Mouse (Mus musculus) spleen, adult 2 months (tissue): ENCODE results near the gene Ybx3. TPM values are rescaled to one million over a fixed set of nuclear protein-coding genes. Genes with fewer than 3 reads are reported as not detected.

ENCODE experiments used
- DNase-seq, 2 experiments: peaks; one replicate each; pipeline versions ENCODE4 v3.0.0 to v3.0.0-alpha.2; 2012 to 2021; ENCODE audit warnings: low spot score in 2 of 2, low read depth in 1 of 2
- H3K27ac ChIP-seq: fragments of 200-500 bp; 2 replicates; pipeline ENCODE4 v1.5.1; 2012; ENCODE audit warnings: low read length, inconsistent platforms; ENCODE audit not compliant: insufficient read depth
- H3K27me3 ChIP-seq: fragments of 200-500 bp; 2 replicates; pipeline ENCODE4 v1.6.1; 2012; ENCODE audit warnings: mild to moderate bottlenecking, moderate library complexity, low read length, inconsistent platforms; ENCODE audit not compliant: control insufficient read depth, insufficient read depth
- H3K36me3 ChIP-seq: fragments of 200-500 bp; 2 replicates; pipeline ENCODE4 v1.6.1; 2012; ENCODE audit warnings: mild to moderate bottlenecking, low read length, inconsistent platforms; ENCODE audit not compliant: control insufficient read depth, insufficient read depth
- H3K4me1 ChIP-seq: fragments of 200-500 bp; 2 replicates; pipeline ENCODE4 v1.6.1; 2011; ENCODE audit warnings: inconsistent platforms; ENCODE audit not compliant: control insufficient read depth, insufficient read depth, insufficient read length
- H3K4me3 ChIP-seq: fragments of 200-500 bp; 2 replicates; pipeline ENCODE4 v1.5.1; 2011; ENCODE audit warnings: mild to moderate bottlenecking, inconsistent platforms; ENCODE audit not compliant: insufficient read depth, insufficient read length; ENCODE audit errors: extremely low read depth
- CTCF ChIP-seq: fragments of 200-500 bp; IDR thresholded peaks from 2 replicates; pipeline ENCODE4 v1.5.1; 2011; ENCODE audit warnings: mild to moderate bottlenecking, inconsistent platforms; ENCODE audit not compliant: insufficient read depth, insufficient read length, insufficient replicate concordance; ENCODE audit errors: extremely low read depth
- POLR2A ChIP-seq: fragments of 200-500 bp; IDR thresholded peaks from 2 replicates; pipeline ENCODE4 v1.6.1; 2011; ENCODE audit warnings: low read depth, low read length, inconsistent platforms
- WGBS: fragments of 180-500 bp; shearing (Covaris S2); methylation state at CpG from one replicate; pipeline ENCODE4 v1.1.7; 2018; 5-methylcytosine and 5-hydroxymethylcytosine counted together
- polyA plus RNA-seq: library from polyadenylated mRNA; depleted of rRNA; stranded (reverse); fragments of >200 nt; gene quantifications from 2 replicates; pipeline ENCODE4 v1.2.3, GENCODE M21; 2012; rRNA removed

The Ybx3 gene
- polyA plus RNA-seq: 66.5 and 90.9 TPM in 2 replicates

DNA sequence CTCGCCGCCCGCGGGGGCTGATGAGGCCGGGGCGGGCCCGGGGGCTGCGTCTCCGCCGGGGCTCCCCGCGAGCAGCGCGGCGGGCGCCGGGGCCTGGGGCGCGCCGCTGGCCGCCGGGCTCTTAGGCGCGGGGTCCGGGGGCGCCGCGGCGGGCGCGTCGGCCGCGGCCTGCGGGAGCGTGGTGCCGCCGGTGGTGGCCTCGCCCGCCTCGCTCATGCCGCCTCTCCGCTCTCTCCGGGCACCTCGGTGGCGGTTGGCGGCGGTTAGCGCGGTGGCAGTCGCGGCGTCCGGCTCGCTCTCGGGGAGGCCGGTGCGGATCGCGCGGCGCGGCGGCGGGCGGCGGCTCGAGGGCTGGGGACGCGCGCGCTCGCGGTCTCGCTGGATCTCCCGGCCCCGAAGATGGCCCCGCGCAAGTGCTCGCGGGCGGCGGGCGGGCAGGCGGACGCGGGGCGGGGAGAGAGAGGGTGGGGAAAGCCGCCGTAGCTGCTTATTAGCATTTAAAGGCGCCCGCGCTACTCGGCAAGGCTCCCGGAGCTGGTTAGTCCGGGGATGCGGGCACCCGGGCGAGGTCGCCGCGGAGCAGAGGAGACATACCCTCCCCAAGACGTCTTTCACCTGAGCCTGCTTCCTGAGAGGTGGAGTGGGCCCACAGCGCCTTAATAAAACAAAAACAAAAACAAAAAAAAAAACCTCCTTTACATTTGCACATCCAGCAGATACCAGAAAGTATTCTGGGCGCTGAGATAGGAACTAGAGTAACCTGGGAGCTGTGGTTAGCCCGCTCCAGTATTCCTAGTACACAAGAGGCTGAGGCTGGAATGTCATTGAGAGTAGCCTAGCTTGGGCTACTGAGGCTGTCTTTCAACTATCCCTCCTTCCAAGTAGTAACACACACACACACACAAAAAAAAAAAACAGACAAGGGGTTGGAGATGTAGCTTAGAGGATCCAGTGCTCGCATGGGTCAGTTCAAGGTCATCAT lies at the start of gene Ybx3:
Ybx3 (minus strand) TSS at position 437 of the 982 bp plus-strand sequence.
- H3K36me3 ChIP-seq: no peaks in the 10 kb centered on the region
- 6% methylated on average over 96 of the region's 107 CpGs for WGBS

DNA sequence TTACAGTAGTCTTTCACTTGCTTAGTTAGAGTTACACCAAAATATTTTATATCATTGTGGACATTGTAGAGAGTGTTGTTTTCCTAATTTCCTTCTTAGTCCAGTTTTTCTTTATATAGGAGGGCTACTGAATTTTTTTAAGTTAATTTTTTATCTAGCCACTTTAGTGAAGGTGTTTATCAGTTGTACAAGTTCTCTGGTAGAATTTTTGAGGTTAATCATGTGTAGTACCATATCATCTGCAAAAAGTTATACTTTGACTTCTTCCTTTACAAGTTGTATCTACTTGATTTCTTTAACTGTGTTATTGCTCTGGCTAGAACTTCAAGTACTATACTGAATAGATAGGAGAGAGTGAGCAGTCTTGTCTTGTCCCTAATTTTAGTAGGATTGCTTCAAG lies 48.4 kb upstream of the Ybx3 start:
- Histone ChIP-seq H3K27ac (no peak overlapping the region), H3K27me3 (peaks cover 5% of the 10 kb centered on the region), H3K4me1 (peaks cover 5% of the 10 kb centered on the region; the same call in 1 of the 2 replicates), H3K36me3 (no peaks in the 10 kb centered on the region), H3K4me3 (no peak overlapping the region)
- TF ChIP-seq CTCF: no peak
- no peak for TF ChIP-seq POLR2A
- DNase-seq: no peak

More for the DNA sequence above, at the start of gene Ybx3:
- Histone ChIP-seq H3K4me3 (peak within 1 kb of the TSS; percentile 89), H3K4me1 (peaks cover 5% of the 10 kb centered on the region; the same call in 1 of the 2 replicates), H3K27me3 (no peaks in the 10 kb centered on the region), H3K27ac (peak within 1 kb of the TSS; percentile 60)
- TF ChIP-seq POLR2A: no peak
- TF ChIP-seq CTCF: no peak
- DNase-seq: peak; percentile 21 to 75

DNA sequence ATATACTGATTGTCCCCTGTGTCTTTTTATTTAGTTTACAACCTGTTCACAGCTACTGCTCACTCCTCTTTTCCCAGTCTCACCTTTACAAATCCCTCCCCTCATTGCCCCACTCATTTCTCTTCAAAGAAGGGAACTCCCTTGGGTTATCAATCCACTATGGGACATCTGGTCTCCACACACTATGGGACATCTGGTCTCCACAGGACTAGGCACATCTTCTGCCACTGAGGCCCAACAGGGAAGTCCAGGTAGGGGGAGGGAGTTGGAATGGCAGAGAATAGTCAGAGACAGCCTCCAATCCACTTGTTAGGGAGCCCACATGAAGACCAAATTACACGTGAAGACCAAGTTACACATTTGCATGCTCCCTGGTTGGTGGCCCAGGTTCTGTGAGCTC lies 45.8 kb upstream of the Ybx3 start:
- peaks cover 5% of the 10 kb centered on the region; the same call in 1 of the 2 replicates for H3K4me1 ChIP-seq
- no peak for DNase-seq
- no peak overlapping the region for H3K4me3 ChIP-seq
- 44% methylated on average over 1 of the region's 1 CpGs for WGBS
- no peaks in the 10 kb centered on the region for H3K36me3 ChIP-seq
- TF ChIP-seq POLR2A (no peak), CTCF (no peak)
- H3K27me3 ChIP-seq: peaks cover 5% of the 10 kb centered on the region
- H3K27ac ChIP-seq: no peak overlapping the region

GRCm38 (mm10) chr6:131433153-131434048 lies 45.1 kb upstream of the Ybx3 start:
- no peaks in the 10 kb centered on the region for H3K36me3 ChIP-seq
- WGBS: 8% methylated on average over 39 of the region's 39 CpGs
- peak overlapping the region; percentile 35; the same call in 1 of the 2 replicates for H3K4me3 ChIP-seq
- TF ChIP-seq CTCF (no peak), POLR2A (no peak)
- H3K27me3 ChIP-seq: peaks cover 5% of the 10 kb centered on the region
- no peak overlapping the region for H3K27ac ChIP-seq
- DNase-seq: no peak
- peaks cover 5% of the 10 kb centered on the region; the same call in 1 of the 2 replicates for H3K4me1 ChIP-seq

GRCm38 (mm10) chr6:131421572-131421971 lies 33.3 kb upstream of the Ybx3 start:
- Histone ChIP-seq H3K4me3 (no peak overlapping the region), H3K36me3 (no peaks in the 10 kb centered on the region), H3K27me3 (no peaks in the 10 kb centered on the region), H3K27ac (no peak overlapping the region), H3K4me1 (no peaks in the 10 kb centered on the region)
- 68% methylated on average over 3 of the region's 3 CpGs for WGBS
- TF ChIP-seq POLR2A (no peak), CTCF (no peak)
- no peak for DNase-seq

DNA sequence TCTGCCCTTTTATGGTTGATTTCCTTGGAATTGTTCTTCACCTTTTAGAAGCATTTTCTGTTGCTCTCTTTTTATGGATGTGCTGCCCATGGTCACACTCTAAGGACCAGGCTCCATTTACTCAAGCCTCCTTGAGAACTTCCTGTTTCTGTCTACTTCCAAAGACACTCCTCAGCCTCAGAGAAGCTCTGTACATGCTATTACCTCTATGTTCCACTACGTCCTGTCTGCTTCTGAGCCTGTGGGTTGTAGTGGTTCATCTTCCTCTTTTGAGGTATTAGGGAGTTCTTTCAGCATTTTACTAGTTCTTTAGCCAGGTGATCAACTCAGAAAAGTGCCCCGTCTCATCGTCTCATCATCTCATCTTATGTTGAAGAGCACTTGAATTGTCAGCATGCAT lies 31.3 kb upstream of the Ybx3 start:
- Histone ChIP-seq H3K27me3 (no peaks in the 10 kb centered on the region), H3K36me3 (no peaks in the 10 kb centered on the region), H3K4me1 (no peaks in the 10 kb centered on the region), H3K4me3 (no peak overlapping the region), H3K27ac (no peak overlapping the region)
- 47% methylated on average over 3 of the region's 3 CpGs for WGBS
- no peak for DNase-seq
- TF ChIP-seq POLR2A (no peak), CTCF (no peak)

DNA sequence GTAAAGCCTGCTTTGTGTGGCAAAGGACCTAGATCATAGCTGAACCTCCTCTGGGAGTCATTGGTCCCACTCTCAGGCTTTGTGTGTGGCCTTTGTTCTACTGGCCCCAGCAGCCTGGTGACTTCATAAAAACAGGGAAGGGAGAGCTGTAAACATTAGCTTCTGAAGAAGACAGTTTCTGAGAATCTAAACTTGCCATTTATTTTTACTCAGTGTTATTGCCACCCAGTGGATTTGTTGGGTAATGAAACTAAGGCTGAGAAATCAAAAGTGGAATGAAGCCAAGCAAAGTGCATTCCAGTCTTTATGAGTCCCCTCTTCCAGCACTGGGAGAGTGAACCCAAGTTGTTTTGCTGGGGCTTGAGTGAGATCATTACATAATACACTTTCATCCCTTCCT lies 30.5 kb upstream of the Ybx3 start:
- Histone ChIP-seq H3K4me3 (no peak overlapping the region), H3K27me3 (no peaks in the 10 kb centered on the region), H3K27ac (no peak overlapping the region), H3K36me3 (no peaks in the 10 kb centered on the region), H3K4me1 (no peaks in the 10 kb centered on the region)
- no peak for TF ChIP-seq POLR2A
- no peak for TF ChIP-seq CTCF
- DNase-seq: no peak
